Mouse (Mus musculus) thymus, postnatal 14 days (tissue): ENCODE data around the gene Llph.

ENCODE experiments used
- DNase-seq: peaks from one replicate; pipeline ENCODE4 v3.0.0; 2021

The Llph gene

GRCm38 (mm10) chr10:120280375-120280774 lies 53.5 kb downstream of the Llph start:
- no peak for DNase-seq

DNA sequence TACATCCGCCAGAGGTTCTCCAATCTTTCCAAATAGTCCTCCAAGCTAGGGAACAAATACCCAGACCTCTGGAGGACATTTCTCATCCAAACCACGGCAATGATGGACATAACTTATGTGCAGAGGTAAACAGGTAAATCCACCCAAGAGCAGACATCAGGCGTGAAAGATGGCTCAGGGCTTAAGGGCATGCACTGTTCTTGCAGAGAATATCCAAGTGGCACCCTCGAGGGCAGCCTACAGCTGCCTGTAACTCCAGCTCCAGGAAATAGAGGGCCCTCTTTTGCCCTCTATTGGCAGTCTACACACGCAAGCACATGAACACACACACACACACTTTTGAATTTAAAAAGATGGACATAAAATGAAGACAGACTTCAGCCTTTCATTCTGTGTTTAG lies 54.8 kb downstream of the Llph start:
- no peak for DNase-seq
